Mouse (Mus musculus) megakaryocyte progenitor cell, adult 5-6 weeks (primary cell): ENCODE data around the gene Cdon. TPM values are rescaled to one million over a fixed set of nuclear protein-coding genes. Genes with fewer than 3 reads are reported as not detected.
A peak's percentile ranks its signal among the peaks of the same experiment; 100 is the strongest.

ENCODE experiments used
- ATAC-seq: replicated peaks from 2 replicates; pipeline ENCODE4 v1.8.0; 2016; ENCODE audit warnings: mild to moderate bottlenecking, moderate TSS enrichment, inconsistent platforms; ENCODE audit not compliant: poor library complexity
- total RNA-seq, 2 experiments: library from RNA; stranded (forward) in 1 of 2; stranded (reverse) in 1 of 2; fragments of 157-497, 149-512 nt in 1 of 2; fragments of 200-1000 nt in 1 of 2; gene quantifications; 2 replicates each; pipeline versions ENCODE4 v1.2.3 to v1.2.4; 2015 to 2017

The Cdon gene
- total RNA-seq, 2 experiments from 2014 or later: 0.37 to 0.67 TPM

- no peak for ATAC-seq
These were observed 14.6 kb downstream of the Cdon start for GRCm38 (mm10) chr9:35435565-35435964.

- ATAC-seq: no peak
These were observed 17.5 kb downstream of the Cdon start for GRCm38 (mm10) chr9:35438286-35439061.

DNA sequence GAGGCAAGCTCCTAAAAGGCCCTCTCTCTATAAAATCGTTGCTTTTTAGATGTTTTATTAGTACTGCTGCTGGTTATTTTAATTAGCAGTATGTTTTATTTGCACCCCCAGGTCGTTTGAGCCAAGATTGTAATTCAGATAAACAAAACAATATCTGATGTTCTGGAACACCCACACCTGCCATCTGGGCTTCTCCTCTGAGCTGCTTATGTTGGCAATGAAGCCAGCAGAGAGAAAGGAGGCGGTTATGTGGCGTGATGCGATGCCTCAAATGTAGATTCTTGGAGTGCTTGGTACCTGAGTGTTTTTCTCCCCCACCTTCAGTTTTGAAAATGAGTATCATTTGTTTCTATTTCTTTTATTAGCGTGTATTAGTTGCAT lies 18.1 kb downstream of the Cdon start:
- ATAC-seq: no peak

DNA sequence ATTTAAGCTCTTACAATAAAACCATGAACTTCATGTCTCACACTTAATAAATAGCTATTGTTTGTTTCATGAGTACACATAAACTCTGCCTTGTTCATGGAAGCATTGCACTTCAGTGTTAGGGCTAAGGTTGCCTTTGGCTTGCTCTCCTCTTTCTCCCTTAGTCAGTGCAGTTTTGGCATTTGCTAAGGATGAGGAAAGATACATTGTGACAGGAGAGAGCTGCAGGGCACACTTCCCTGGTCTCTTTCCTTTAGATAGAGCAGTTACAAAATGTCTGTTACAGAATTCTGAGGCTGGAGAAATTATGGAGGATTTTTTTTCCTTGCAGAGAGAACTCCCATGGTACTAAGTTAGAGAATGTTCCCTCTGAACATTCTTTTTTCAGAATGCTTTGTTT lies 18.8 kb downstream of the Cdon start:
- ATAC-seq: no peak

DNA sequence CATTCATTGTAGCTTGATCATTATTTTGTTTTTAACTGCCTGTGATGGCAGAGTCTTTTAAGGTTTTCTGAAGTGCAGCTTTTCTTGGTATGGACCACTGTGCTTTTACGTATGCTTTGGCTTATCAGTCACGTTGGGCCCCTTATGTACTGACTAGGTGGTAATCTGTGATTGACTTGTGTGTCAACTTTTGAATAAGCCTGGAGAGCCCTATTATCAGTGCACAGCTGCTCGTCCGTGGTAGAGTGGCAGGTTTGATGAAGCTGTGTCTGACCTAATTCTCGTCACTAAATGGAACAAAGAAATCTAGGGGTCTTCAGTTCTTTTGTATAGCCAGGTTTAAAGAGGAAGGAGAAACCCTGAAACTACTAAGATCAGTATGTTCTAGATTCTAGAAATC lies 21.5 kb downstream of the Cdon start:
- no peak for ATAC-seq

DNA sequence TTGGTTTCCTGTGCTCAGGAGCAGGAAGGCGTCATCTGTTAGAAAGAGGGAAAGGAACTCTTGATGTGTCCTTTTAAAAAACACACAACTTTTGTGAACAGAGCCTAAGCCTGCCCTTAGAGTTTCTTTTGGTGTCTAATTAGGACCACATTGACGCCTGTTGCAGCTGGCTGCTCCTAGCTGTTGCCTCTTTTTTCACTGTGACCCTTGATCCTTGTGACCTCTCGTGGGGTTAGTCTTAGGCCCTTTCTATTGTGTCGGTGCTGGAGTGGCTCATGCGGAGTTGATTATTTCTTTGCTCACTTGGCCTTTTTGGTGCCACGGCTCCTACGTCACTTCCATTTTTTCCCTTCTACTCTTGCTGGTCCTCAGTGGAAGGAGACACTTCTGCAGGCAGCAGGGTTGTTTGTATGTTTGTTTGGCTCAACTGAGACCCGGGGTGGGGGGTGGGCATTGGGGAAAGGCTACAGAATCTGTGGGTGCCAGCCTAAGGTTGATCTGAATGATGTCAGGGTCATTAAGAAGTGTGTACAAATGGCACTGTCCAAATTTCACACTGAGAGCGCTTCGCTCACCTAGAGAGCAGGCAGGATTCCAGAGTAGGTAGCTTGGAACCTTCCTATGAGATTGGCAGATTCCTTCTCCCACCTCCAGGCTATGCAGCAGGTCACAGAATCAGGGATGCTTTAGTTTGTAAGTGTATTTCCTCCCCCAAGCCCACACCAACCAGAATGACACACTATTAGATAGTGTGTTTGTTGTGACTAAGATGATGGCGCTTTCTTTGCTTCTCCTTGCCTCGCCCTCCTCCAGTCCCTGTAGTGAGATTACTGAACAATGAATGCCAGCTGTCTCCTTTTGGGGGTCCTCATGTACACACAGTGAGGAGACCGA lies 22.9 kb downstream of the Cdon start:
- ATAC-seq: no peak

GRCm38 (mm10) chr9:35444512-35444886 lies 23.6 kb downstream of the Cdon start:
- no peak for ATAC-seq

DNA sequence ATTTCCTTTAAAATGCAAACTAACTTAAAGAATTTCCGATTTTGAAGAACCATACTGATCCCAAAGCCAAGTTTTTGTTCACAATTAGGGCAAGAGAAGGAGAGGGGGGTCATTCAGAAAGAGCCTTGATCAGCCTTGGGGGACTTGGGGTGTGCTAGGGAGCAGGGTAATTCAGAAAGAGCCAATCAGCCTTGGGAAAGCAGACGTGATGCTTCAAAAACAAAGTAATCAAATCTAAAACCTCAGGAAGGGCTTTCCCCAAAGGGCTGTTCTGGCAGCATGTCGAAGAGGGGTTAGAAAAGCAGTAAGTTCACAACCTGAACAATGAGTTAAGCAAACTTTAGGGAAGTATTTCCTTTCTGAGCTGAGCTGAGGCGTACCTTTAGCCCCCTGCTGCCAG lies 26.0 kb downstream of the Cdon start:
- no peak for ATAC-seq

DNA sequence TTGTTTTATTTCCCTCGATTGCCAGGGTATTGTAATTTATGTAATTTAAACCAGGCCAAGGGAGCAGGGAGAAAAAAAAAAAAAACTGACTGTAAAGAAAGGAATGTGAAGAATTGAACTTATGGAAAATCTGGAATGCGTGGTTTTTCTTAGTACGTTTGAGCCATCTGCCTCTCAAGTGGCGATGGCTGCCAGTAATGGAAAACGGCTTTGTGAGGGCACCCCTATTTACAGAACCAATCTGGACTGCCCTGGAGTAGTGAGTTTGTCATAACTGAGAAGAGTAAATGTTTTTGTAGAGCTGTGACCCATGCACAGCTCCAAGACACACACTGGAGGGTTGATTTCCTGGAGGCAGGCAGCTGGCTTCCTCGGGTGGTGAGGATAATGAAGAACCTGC lies 32.4 kb downstream of the Cdon start:
- no peak for ATAC-seq

GRCm38 (mm10) chr9:35459594-35459993 lies 38.7 kb downstream of the Cdon start:
- ATAC-seq: no peak

DNA sequence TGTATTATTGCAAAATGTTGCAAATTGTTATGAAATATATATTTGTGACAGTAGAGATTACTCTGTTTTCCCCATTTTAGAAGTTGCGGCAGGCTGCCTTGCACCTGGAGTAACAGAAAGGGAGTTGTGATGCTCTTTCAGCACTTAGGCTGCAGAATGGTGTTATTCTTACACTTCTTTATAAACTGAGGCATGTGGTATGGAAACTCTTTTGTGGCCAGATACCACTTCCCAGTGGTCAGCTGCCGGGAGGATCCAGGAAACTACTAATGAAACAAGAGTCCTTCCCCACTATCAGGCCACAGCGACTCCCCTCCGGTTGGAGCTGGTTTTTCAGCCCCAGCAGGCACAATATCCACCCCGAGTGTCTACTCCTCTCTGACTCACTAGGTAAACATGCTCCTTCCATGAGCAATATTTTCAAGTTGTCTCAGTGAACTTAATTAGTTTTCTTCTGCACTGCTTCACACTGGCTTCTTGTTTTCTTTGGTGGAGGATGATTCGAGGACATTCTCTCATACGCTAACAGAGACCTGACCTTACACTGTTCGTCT lies 46.4 kb downstream of the Cdon start:
- peak; percentile 65 for ATAC-seq

DNA sequence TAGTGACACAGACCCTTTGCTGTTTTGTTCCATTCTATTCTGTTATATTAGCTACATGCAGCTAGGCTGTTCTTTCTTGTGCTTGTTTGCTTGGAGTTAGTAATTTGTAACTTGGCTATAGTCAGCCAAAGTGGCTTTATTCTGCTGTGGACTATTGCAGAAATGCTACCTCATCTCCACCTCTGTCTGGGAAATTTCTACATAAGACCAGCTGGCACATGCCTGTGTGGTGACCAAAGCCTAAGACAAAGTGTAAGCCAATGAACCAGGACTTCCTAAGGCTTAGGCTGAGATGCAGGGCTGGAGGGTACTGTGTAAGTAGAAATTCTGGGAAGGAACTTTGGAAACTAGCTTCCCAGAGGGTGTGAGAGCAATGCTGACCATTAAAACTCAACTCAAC lies 48.0 kb downstream of the Cdon start:
- no peak for ATAC-seq

GRCm38 (mm10) chr9:35474104-35474724 lies 53.3 kb downstream of the Cdon start:
- ATAC-seq: no peak

DNA sequence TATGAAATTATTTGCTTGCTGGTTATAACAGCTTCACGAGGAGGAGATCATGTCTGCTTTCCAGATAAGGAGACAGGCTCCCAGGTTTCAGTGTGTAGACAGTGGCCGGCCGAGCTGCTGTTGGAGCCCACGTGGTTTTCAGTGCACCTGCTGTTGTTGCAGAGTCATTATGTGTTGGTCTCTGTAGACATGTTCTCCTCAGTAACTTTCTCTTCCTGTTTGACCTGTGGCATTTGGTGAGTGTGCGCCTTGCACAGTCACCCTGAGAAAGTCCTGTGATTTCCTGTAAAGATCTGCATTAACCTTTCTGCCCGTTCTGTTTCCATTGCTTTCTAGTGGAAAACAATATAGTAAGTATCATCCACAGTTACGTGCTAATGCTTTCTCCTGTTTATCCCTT lies 54.5 kb downstream of the Cdon start:
- ATAC-seq: peak; percentile 89

DNA sequence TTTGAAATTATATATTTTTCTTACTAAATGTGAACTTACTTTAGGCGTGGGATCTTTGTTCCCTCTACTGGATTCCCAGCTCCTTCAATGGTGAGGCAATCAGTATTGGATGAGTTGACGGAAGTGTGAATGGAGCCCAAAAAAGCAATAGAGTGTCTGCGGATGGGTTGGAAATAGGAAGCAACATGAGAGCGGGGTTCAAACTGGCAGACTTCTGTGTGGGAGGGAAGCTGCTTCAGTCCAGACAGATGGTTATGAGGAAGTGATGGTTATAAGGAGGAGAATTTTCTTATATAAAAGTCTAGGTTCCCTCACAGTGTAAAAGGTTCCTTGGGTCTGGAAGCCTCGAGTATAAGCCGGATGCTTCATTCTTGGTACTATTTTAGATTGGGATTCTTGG lies 58.5 kb downstream of the Cdon start:
- peak; percentile 38; the same call in 1 of the 2 replicates for ATAC-seq

DNA sequence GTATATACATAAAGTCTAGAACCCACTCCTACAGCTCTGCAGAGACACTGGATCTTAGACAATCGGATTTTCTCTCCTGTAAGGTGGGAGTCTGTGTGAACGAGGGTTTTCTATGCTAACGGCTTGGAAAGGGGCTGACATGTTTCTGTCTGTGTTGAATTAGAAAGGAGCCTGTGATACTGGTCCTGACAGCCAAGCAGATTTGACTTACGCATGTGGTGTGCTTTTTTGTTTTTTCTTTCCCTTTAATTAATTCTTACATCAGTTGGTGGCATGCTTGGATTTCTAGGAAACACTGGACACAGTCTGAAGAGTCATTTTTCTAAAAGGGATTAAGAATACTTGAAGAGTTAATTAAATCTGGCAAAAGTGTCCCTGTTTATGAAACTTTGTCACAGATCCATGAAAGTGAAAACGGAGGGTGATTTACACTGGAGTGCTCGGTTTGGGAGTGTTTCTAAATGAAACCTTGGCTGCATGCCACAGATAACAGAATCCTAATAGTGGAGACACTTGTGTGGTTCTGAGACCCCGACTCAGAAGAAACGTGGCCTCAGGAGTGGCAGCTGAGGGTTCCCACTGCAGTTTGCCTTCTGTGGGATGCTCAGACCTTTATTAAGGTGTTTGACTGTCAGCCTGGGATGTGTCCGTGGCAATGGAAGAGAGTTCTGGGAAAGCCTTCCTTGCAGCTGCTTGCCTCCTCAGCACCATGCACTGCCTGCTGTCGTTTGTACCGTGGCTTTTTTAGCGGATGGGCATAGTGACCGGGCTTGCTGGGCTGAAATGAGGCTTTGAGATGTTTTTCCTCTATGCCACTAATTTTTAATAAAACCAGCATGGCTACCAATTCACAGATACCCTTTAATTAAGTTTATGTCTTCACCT lies 61.3 kb downstream of the Cdon start:
- no peak for ATAC-seq

- ATAC-seq: no peak
These were observed 63.0 kb downstream of the Cdon start for GRCm38 (mm10) chr9:35483949-35484348.

GRCm38 (mm10) chr9:35486616-35487015 lies 65.7 kb downstream of the Cdon start:
- ATAC-seq: no peak

DNA sequence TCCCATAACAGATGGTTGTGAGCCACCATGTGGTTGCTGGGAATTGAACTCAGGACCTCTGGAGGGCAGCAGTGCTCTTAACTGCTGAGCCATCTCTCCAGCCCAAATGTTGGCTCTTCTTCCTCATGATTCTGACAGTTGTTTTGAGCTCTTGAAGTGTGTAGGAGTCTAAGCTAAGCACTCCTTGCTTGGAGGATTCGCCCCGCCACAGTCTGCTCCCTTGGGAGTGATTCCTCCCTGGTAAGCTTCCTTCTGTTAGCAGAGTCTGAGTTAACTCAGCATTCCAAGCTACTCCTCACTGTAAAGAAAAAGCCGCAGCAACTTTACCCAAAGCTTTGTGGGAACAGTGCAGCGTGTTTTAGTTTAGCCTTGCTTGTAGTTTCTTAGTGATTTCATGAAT lies 67.6 kb downstream of the Cdon start:
- no peak for ATAC-seq

DNA sequence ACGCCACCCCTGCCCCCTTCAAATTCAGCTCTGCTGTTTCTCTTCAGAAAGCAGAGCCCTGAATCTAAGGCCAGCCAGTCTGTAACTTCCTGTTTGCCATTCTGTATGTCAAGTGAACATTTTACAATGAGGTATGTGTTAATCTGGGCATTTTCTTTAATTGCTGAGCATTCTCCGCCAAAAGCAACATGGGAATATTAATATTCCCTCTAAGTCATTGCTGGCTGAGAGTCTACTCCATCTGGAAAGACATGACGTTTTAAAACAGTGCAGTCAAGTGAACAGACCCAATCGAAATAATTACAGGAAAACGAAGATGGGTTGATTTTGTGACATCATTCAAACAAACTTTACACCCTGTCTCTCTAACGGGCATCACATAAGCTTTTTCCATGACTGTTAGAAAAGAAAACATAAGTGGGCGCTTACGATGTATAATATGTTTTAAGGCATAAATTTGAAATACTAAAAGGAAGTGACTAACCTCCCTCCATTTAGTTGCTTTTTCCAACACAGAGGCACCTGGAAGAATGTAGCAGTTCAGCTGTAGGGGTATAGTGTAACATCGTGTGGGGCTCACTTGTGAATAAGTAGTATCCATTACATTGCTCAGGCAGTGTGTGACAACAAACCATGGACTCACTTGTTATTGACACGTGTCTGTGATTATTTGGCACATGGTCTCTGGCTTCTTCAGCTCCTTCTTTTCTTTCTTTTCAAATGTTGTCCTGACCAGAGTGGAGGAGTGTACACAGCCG lies 70.4 kb downstream of the Cdon start:
- ATAC-seq: no peak
